Mouse (Mus musculus) stomach, adult 2 months (tissue): Measurements from ENCODE around the gene Barx1. TPM values are rescaled to one million over a fixed set of nuclear protein-coding genes. Genes with fewer than 3 reads are reported as not detected.

Experiments used
- polyA plus RNA-seq: library from polyadenylated mRNA; depleted of rRNA; stranded (reverse); fragments of >200 nt; gene quantifications from 2 replicates; pipeline ENCODE4 v1.2.3, GENCODE M21; 2012; rRNA removed

Barx1 gene
- 120 and 198 TPM in 2 replicates for polyA plus RNA-seq

GRCm38 (mm10) chr13:48662431-48663143 is at the start of gene Barx1:
Barx1 (plus strand) TSS chr13:48662998.

GRCm38 (mm10) chr13:48625433-48626184 is 37.2 kb upstream of the Barx1 start, which contains the start of gene Ptpdc1:
Ptpdc1 (minus strand) TSS chr13:48625664.

Other genes starting within 250 kb of the Barx1 start
- gene Zfp169, start 149.5 kb upstream of the Barx1 start, polyA plus RNA-seq: 1.5 and 1.7 TPM in 2 replicates
- gene A830005F24Rik, start 149.4 kb upstream of the Barx1 start, polyA plus RNA-seq: not detected in 2 replicates
- gene Ptpdc1, start 37.3 kb upstream of the Barx1 start, polyA plus RNA-seq: 0.42 and 0.65 TPM in 2 replicates
- 5.6 and 6.1 TPM in 2 replicates for gene Phf2, start 208.1 kb downstream of the Barx1 start, polyA plus RNA-seq